Mouse (Mus musculus) bone marrow, adult 2 months (tissue): ENCODE results near the gene Cavin3.

Experiments used
- CTCF ChIP-seq: fragments of 200-500 bp; IDR thresholded peaks from 2 replicates; pipeline ENCODE4 v1.5.1; 2011; ENCODE audit warnings: low read length, control low read depth; ENCODE audit not compliant: control insufficient read depth, insufficient read depth
- POLR2A ChIP-seq: fragments of 200-500 bp; IDR thresholded peaks from 2 replicates; pipeline ENCODE4 v1.6.1; 2011; ENCODE audit warnings: low read depth, mild to moderate bottlenecking, control low read depth, low read length, borderline replicate concordance; ENCODE audit not compliant: control insufficient read depth

DNA sequence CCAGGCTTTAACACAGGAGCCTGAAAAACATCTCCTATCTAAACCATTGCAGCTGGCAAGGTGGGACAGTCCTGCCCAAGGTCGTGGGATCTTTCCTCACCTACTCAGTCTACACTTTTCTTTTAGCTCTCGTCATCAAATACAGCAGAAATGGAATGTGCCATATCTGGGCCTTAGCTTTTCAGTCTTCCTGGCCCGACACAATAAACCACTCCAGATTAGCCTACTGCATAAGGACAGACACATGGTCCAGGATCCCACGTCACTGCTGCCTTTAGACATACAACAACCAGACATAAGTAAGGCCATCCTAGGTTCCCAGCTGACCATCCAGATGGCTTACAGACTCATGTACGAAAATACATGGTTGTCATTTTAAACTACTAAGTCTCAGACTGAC lies 28.0 kb upstream of the Cavin3 start:
- TF ChIP-seq CTCF (no peak), POLR2A (no peak)
